Mouse (Mus musculus) adrenal gland, postnatal 4 days (tissue): ENCODE measurements around the gene Pacsin2. TPM values are rescaled to one million over a fixed set of nuclear protein-coding genes. Genes with fewer than 3 reads are reported as not detected.
"Not testable (repeated sequence)": the region's sequence is repeated elsewhere in the genome, so short reads cannot be mapped to it uniquely, and the experiment has no call there.

Experiments
- DNase-seq, 2 experiments: peaks; one replicate each; pipeline ENCODE4 v3.0.0; 2021 to 2022; ENCODE audit warnings: low spot score in 2 of 2, mixed read lengths in 2 of 2
- total RNA-seq, 2 experiments: library from RNA; stranded (reverse); gene quantifications; 2 replicates each; pipeline ENCODE4 v1.2.3; 2021

Pacsin2 gene
- total RNA-seq, 2 experiments from 2014 or later: 80.4 to 80.7 TPM

DNA sequence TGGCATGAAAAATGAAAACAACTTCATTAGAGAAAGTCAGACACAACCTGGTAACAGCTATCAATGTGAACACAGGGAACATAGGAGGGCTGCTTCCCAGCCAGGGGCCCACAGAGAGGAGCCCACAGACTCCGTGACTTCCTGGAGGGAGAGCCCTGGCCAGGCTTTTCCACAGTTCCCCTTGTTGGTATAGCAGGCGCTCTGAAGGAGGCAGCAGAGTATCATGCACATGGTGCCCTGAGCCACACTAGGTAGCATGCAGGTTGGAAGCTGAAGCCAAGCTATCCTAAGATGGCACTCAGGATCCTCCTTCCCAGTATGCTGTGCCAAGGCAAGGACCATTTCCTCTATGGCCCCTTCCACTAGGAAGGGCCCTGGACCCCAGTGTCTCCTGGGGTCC is 80.8 kb downstream of the Pacsin2 start:
- no peak for DNase-seq

DNA sequence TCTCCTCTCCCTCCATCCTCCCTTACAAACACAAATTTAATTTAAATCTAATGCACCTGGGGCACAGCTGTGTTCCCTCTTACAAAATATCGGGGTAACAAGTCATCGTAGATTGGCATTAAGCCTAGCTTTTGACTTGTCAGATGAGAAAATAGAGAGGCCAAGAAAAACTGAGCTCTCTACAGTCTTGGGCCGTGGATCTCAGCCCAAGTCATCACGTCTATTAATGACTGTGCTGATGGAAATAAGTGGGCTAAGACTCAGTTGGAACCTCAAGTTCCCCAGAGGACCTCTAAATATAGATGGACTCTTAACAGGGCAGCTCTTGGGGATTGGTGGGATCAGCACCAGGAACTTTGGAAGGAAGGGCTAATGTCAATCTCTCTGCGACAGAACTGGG is 81.3 kb downstream of the Pacsin2 start:
- no peak for DNase-seq

DNA sequence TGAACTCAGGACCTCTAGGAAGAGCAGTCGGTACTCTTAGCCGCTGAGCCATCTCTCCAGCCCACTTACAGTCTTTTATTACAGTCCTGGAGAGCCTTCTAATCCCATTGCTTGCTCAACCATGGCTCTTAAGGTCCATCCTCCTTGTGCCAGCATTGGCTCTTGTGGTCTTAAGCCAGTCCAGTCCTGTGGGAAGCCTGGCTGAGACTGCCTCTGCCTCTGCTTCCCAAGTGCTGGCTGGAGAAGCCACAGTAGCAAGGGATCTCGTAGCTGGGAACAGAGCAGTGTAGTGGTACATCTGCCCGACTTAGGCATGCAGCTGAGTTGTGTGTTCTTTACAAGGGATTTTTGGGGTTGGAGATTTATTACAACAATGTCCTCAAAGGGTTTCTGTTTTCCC is 81.9 kb downstream of the Pacsin2 start:
- no peak for DNase-seq

DNA sequence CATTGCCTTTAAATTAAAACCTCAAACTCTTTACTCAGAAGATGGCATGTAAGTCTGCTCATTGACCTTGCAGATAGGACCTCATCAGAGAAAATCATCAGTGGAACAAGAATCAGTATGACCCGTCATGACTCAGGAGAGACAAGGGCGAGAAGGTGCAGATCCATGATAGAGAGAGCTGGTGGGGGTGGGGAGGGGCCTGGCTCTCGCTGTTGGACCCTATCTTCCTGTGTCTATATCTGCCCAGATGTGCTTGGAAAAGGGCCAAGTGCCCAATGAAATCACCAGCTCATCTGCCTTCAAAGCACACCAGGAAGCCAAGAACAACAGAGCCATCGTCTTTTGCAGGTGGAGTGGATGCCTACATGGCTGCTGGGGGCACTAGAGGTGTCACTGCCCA is 87.3 kb downstream of the Pacsin2 start:
- no peak for DNase-seq

DNA sequence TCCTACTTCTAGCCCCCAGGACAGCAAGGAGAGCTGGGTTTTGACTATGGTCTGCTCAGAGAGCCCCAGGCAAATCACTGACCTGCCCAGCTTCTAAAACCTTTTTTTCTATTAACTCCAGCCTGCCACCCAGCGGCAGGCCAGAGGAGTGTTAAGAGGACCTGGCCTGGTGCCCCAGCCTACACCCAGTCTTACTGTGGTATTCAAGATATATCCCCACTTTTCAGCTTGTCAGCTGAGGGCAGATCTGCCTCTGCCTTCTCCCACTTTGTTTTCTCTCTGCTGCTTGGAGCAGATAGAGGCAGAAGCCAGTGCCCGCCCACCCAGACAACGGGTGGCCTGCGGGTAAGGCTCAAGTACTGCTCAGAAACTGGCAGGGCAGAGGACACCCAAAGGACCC is 89.3 kb downstream of the Pacsin2 start:
- DNase-seq: peak in 1 of 2 experiments; percentile 40

DNA sequence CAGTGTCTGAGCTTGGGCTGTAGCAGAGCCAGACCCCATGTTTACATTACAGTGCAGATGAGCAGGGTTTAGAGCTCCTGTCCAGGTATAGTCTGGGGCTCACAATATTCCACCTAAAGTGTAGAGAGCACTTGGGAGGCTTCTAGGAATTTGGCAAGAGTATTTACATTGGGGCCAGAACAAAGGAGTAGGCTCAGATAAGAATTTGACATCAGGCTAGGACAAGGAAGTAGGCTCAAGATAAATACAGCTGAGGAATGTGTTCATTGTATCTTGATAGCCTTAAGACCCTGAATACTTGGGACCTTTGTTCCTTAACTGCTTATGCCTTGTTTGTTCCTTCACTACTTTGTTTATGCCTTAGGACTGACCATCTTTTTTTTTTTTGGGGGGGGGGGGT is 90.3 kb downstream of the Pacsin2 start:
- no peak for DNase-seq

DNA sequence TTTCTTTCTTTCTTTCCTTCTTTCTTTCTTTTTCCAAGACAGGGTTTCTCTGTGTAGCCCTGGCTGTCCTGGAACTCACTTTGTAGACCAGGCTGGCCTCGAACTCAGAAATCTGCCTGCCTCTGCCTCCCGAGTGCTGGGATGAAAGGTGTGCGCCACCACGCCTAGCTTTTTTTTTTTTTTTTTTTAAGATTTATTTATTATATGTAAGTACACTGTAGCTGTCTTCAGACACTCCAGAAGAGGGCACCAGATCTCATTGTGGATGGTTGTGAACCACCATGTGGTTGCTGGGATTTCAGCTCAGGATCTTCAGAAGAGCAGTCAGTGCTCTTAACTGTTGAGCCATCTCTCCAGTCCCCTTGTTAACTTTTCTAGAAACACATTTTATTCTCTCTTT is 95.7 kb downstream of the Pacsin2 start:
- not testable (repeated sequence) for DNase-seq

DNA sequence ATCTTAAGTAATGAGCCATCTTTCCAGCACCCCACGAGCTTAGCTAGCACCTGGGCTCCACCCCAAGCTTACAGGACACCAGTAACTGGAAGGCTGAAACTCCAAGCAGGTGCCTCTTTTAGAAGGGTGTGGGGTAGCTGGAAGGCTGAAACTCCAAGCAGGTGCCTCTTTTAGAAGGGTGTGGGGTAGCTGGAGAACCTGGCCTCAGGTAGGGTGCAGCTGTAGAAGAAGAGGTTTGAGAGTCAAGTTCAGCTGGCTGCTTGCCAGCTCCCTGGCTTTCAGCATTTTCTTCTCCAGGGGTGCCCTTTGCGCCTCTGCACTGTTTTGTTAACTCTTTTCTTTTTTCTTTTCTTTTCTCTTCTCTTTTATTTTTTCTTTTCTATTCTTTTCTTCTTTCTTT is 96.1 kb downstream of the Pacsin2 start:
- DNase-seq: no peak

DNA sequence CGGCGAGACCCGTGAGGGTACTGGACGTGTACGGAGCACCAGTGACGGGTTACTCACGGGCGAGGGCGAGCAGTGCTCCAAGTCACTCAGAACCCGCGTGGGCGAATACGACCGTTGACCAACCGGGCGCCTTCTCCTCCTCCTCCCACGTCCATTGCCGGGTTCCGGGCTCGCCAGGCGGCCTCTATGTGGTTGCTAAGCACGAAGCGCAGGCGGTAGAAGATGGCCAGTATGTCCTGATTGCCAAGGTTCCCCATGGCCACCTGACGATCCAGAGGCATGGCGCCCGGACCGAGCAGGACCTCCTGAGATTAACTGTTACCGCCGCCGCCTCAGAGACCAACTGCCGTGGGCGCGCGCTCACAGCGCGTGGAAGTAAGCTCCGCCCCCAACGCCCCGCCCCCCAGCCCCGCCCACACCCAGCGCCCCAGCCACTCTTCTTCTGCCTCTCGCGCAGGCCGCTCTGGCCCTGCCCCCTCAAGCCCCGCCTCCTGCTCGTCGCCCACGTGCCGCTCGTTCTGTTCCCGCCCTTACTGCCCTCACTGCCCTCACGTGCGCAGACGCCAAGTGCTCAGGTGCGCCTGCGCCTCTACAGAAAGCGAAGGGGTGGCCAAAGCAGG is 97.4 kb downstream of the Pacsin2 start:
- DNase-seq: peak; percentile 45 to 55

DNA sequence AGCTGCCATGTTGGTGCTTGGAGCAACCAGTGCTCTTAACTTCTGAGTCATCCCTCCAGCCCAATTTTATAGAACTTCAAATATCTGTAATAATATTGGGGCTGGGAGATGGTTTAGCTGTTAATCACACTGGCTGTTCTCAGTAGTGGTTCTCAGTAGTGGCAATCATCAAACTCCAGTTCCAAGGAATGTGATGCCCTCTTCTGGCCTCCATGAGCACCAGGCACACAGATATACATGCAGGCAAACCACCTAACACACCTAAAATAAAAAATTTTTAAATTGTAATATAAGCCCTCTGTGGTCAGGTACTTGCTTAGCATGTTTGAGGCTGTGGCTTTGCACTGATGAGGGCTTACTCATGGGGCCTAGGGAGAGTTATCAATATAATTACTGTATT is 98.7 kb downstream of the Pacsin2 start:
- DNase-seq: no peak

DNA sequence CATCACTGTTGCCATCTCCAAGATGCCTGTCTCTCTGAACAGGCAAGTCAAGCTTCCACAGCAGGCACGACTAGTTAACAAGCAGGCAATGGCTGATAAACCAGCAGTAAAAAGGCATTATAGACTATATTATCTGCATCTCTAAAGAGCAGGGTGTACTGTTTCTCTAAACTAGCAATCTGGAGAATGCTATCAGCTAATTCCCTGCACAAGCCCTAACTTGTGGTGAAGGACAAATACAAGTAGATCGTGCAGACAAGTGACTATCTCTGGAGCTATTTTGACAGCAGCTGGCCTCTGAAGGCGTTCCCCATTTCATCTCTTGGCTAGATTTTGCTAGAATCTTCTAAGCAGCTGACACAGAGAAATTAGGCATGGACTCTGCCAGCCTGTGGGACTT is 100.2 kb downstream of the Pacsin2 start:
- DNase-seq: no peak

DNA sequence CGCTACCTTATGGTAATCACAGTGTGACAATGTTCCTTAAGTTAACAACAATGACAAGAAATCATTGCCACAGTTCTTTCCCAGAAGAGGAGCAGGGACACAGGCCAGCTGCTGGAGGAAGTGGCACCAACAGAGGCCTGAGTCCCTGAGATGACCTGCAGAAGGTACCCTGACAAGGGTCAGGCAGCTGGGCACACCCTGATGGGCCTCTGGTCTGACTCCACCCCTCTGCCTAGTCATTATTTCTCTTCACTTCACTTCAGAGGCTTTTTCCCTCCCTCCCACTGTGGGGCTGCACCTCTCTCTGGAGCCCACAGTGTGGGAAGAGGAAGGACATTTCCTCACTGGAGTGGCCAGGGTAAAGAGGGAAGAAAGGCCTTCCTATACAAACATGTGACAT is 101.6 kb downstream of the Pacsin2 start:
- not testable (repeated sequence) for DNase-seq

DNA sequence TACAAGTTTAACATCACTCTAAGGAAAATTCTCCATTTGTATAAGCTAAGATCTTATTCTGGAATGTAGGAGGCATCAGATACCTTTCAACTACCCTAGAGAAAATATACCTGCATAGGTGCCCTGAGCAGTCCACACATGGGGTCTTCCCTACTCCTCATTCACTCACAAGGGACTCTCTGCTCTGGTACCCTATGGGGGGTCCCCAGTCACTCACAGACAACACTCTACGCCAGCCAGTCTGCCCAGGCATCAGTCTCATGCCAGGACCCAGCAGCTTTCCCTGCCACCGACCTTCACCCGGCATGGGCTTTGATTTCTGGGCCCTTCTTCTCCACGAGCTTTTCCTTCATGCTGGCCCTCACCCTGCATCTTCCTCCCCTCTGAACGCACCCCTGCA is 103.5 kb downstream of the Pacsin2 start:
- not testable (repeated sequence) for DNase-seq

DNA sequence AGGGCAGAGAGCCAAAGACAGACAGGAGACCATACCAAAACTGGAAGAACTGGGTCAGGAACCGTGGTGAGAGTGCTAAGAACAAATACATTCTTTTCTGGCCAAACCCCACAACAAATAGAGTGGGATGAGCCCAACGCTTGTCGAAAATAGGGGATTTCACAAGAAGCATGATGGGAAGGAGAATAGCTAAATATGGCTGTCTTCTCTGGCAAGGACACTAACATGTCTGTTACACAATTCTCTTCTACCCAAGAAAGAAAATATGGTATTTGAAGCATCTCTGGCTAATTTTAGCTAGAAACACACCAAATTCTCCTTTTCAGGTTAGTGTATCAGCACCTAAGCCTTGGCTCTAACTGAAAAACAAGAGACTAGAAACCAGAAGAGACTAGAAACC is 104.3 kb downstream of the Pacsin2 start:
- DNase-seq: no peak

DNA sequence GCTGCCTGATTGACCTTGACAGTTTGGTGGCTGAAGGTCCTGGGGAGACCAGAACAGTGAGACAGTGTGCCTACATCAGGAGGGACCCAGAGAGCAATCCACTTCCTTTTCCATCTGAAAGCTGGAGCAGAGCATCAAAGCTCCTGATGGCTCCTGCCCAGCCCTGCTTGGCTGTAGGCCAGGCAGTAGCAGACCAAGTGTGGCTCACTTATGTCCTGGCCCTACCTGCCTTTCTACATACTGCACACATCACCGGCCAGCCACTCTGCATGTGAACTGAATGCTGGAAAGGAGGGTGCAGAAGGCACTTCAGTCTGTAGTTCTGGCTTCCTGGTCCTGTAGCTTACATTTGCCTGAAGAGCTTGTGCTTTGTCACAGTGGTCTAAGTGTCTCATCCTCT is 105.9 kb downstream of the Pacsin2 start:
- no peak for DNase-seq

DNA sequence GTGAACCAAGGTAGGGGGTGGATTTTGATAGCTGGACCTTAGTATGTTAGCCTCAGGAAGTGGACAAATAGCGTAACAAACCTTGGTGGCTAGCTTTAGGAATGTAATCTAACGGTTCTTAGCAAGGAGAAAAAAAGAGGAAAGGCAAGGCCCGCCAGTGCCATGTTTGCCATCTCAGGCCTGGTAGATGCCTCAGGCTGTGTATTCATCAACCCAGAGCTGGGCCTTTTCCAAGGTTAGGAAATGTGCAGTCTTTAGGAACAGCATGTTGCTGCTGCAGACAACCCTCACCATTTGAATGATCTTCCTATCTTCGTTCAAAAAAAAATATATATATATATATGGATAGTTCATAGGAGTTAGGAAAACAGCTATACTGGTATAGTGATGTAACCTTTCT is 112.9 kb downstream of the Pacsin2 start:
- no peak for DNase-seq

DNA sequence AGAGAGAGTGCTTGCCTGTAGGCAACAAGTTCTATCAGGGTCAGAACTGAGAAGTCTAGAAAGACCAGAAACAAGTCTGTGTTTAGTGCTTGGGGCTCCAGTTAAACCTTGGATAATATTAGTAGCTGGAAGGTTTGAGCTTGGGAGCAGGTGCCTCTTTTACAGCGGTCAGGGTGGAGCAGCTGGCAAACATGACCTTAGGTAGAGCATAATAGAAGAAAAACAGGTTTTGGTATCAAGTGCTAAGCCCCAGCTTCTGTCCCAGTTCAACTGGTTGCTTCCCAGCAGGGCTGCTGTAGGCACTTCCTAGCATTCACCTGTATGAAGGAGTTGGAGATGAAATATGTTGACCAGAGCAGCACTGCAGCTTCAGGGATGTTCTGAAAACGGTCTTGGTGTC is 113.5 kb downstream of the Pacsin2 start:
- no peak for DNase-seq

DNA sequence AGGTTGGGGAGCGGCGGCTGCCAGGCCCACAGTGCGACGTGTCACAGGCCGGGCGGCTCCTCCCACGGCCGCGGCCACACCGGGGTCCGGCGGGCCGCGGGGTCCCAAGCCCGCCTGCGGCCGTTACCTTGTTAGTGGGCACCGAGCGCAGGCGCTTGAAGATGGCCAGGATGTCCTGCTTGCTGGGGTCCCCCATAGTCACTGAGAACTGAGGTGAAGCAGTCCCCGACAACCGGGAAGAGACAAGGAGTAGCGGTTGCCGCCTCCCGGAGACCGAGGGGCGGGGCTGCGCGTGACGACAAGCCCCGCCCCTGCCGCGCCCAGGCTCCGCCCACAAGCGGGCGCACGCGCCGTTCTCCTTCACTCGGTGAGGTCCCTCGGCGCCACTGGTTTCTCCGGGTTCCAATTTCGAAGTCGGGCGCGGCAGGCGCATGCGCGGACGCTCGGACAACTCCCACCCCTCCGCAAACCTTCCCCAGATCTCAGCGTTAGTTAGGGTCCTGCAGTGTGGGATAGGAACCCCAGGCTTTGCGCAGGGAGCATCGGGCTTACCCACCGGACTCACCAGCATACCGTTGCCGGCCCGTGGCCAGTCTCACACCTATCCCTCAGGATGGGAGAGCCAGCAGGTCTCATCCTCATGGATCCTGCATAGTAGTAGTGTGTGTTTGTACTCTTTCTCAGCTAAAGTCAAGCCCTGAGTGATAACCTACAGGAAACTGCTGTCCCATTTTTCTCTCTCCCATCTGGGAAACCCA is 114.3 kb downstream of the Pacsin2 start, which contains the start of gene Arfgap3:
Arfgap3 (minus strand) TSS at position 294 of the 758 bp plus-strand sequence.
- peak; percentile 89 to 94 for DNase-seq

DNA sequence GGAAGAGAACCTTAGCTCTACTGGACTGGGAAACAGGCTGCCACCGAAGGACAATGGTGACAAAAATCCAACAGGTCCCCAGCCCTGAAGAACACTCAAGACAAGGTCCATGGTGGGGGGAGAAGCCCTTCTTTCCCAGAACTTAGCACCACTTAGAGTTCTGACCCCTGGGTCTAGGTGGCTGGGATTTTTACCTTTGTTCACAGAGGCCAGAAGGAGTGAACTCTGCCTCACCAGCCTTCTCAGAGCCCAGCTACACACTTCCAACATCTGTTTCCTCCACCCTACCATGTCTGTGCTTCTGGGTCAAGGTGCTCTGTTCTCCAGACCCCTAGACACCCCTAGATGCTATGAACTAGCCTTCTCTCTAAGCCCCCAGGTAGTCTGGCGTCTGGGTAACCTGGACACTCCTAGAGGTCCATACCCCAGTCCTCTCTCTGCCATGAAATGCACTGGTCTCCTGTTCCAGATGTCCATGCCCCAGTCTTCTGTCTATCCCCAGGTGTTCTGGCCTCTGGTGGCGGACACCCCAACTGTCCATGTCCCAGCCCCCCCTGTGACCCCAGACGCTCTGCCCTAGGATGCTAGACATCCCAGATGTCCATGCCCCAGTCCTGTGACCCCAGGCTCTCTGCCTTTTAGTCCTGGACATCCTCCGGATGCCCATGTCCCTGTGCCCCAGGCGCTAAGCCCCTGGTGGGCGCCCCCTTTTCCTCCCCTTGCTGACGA is 115.0 kb downstream of the Pacsin2 start:
- no peak for DNase-seq

DNA sequence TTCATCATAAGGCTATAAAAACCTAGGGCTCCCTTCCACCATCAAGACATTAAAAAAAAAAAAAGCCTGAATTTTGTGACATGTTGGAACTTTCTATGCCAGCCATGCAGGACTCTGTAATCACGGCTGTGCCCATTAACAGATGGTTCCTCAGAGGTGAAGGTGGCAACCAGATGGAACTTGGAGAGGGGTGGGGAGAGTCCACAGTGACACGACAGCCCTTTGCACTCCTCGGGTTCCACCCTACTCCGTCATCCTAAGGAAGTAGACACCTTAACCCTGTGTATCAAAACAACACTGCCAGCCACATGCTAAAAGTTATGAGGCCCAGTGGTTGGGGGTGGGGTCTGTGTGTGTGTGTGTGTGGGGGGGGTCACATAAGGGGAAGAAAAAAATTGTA is 115.7 kb downstream of the Pacsin2 start:
- no peak for DNase-seq

DNA sequence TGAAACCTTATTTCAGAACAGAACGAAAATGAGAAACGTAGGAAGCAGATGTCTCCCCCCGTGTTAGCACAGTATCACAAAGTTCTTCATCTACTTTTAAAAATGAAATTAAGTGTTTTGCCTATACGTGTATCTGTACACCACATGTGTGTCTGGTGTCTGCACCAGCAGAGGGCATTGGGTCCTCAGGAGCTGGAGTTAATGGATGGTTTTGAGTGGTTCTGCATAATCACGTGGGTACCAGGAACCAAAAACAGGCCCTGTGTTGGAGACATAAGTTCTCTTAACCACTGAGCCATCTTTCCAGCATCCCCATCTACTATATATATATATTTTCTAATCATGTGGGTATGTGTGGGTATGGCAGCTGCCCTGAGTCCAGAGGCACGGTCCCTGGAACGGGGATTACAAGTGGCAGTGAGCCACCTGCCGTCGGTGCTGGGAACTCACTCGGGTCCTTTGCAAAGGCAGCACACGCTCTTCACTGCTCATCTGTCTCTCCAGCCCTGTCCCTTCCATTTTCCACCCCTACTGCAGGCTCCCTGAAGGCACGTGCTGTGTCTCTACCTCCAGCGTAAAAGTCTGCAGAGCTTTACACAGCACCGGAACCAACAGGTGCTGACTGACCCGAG is 118.4 kb downstream of the Pacsin2 start:
- DNase-seq: no peak

DNA sequence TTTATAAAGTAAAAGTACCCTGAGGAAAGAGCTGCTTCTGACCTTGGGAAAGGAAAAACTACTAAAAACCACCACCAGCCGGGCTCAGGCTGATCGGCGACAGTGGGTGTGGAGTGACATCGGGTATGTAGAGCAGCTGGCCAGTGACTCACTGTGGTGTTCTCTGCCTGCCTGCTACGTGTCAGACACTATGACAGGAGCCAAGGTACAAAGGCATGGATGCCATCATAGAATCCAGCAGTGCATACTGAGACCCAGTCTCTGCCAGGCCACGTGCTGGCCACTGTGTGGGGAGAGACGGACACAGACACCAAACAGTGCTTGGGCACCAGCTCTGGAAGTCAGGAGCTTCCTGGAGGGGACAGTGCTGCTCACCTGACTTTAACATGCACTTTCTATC is 119.5 kb downstream of the Pacsin2 start:
- no peak for DNase-seq
